8 mouse cellular contexts compared by ENCODE assay signal in the genomic region with DNA sequence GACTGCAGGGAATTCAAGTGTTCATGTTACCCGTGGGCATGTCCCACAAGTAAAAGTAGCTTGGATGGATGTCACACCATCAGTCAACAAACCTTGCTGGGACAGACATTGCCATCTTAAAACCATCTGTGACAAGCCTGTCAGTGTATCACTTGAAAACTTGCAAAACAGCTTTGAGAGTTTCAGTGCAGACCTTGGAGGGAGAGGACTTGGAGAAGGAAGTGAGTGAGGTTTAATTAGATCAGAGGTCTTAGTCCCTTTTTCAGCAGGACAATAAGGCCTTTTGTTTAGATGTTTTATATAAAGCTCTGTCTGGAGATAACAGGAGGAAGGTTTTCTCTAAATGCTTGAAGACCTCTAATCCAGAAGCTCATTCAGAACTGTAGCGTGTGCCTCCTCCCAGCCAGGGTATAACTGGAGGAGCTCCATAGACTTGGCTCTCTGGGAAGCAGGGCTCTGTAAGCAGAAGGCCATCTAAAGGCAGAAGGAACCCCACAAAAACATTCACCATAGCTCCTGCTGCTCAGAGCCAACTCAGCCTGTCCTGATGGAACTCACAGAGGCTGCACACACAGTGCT. TPM values are rescaled to one million over a fixed set of nuclear protein-coding genes. Genes with fewer than 3 reads are reported as not detected.
"Had no signal": no experiment of that assay in that cellular context is flagged by ENCODE, and none has a peak within 500 bp of the region (broad histone marks: within the 10 kb centered on the region; RNA-seq: fewer than 3 reads in every experiment).

No protein-coding gene starts in this region.

RNA-seq across cellular contexts. Expression of a gene that starts 24.1 kb away (rescaled TPM):
- total RNA-seq: heart, postnatal 36 days; hematopoietic stem cell, adult 5-6 weeks; layer of hippocampus, adult 18-20 months; liver, adult 2 months had no signal
- polyA plus RNA-seq: heart, adult 2 months; heart, embryonic 11.5 days; limb, embryonic 11.5 days; liver, adult 2 months; liver, embryonic 12.5 days had no signal
